Mouse (Mus musculus) midbrain, postnatal 0 days (tissue): ENCODE measurements around the gene Cd3e. TPM values are rescaled to one million over a fixed set of nuclear protein-coding genes. Genes with fewer than 3 reads are reported as not detected.
A peak's percentile ranks its signal among the peaks of the same experiment; 100 is the strongest.

Experiments used
- ATAC-seq: fragments of 200-750 bp; cut with Nextera tagmentation; 2 replicates; pipeline ENCODE4 v1.8.0; 2017; ENCODE audit warnings: moderate number of reproducible peaks, mild to moderate bottlenecking, moderate TSS enrichment, moderate library complexity; ENCODE audit not compliant: low FRiP score
- DNase-seq: peaks from one replicate; pipeline ENCODE4 v3.0.0-alpha.2; 2015; ENCODE audit warnings: low spot score
- H3K27ac ChIP-seq: fragments of 300-500 bp; sonication (generic); 2 replicates; pipeline ENCODE4 v1.5.1; 2014; ENCODE audit warnings: low read depth, mild to moderate bottlenecking, low read length, mixed read lengths
- H3K27me3 ChIP-seq: fragments of 300-500 bp; sonication (generic); 2 replicates; pipeline ENCODE4 v1.6.1; 2014; ENCODE audit warnings: low read length, control low read depth, mixed read lengths; ENCODE audit not compliant: insufficient read depth
- H3K36me3 ChIP-seq: fragments of 300-500 bp; sonication (generic); 2 replicates; pipeline ENCODE4 v1.6.1; 2014; ENCODE audit warnings: low read length, control low read depth, mixed read lengths; ENCODE audit not compliant: insufficient read depth
- H3K4me1 ChIP-seq: fragments of 300-500 bp; sonication (generic); 2 replicates; pipeline ENCODE4 v1.6.1; 2014; ENCODE audit warnings: mild to moderate bottlenecking, control low read depth, antibody characterized with exemption, low read length, mixed read lengths; ENCODE audit not compliant: insufficient read depth
- H3K4me2 ChIP-seq: fragments of 300-500 bp; sonication (generic); 2 replicates; pipeline ENCODE4 v1.6.1; 2014; ENCODE audit warnings: low read depth, mild to moderate bottlenecking, low read length, mixed read lengths; ENCODE audit not compliant: poor library complexity, severe bottlenecking
- H3K4me3 ChIP-seq: fragments of 300-500 bp; sonication (generic); 2 replicates; pipeline ENCODE4 v1.5.1; 2014; ENCODE audit warnings: low read depth, mild to moderate bottlenecking, low read length, moderate library complexity
- H3K9ac ChIP-seq: fragments of 300-500 bp; sonication (generic); replicated peaks from 2 replicates; pipeline ENCODE4 v1.6.1; 2014; ENCODE audit warnings: mild to moderate bottlenecking, low read length, moderate library complexity, mixed read lengths; ENCODE audit not compliant: poor library complexity, severe bottlenecking
- H3K9me3 ChIP-seq: fragments of 300-500 bp; sonication (generic); 2 replicates; pipeline ENCODE4 v1.6.1; 2016; ENCODE audit warnings: low read length, control low read depth
- CTCF ChIP-seq: IDR thresholded peaks from 2 replicates; pipeline ENCODE4 v1.5.1; 2016; ENCODE audit warnings: antibody characterized with exemption, mild to moderate bottlenecking
- WGBS: fragments of 180-500 bp; shearing (Covaris S2); extraction: QIAGEN DNeasy Blood & Tissue Kit; methylation state at CpG from one replicate; pipeline ENCODE4 v1.1.7; 2014; 5-methylcytosine and 5-hydroxymethylcytosine counted together
- polyA plus RNA-seq: library from polyadenylated mRNA; unstranded; fragments of >200 nt; fragmentation: Nextera tagmentation; extraction: Ambion mirVana; gene quantifications from 2 replicates; pipeline ENCODE4 v1.2.1, GENCODE M21; 2015
- total RNA-seq: library from RNA; depleted of rRNA; stranded (reverse); fragments of >200 nt; gene quantifications from 2 replicates; pipeline ENCODE4 v1.2.3, GENCODE M21; 2014; rRNA removed

The Cd3e gene
- not detected in 2 replicates for total RNA-seq
- polyA plus RNA-seq: 0.11 and 0.15 TPM in 2 replicates

GRCm38 (mm10) chr9:45009180-45010078 is at the start of gene Cd3e:
Cd3e (minus strand) TSS chr9:45009627.
- no peaks in the 10 kb centered on the region for H3K9me3 ChIP-seq
- no peaks in the 10 kb centered on the region for H3K36me3 ChIP-seq
- H3K4me2 ChIP-seq: no peak within 1 kb of the TSS
- H3K27ac ChIP-seq: no peak within 1 kb of the TSS
- H3K4me1 ChIP-seq: no peaks in the 10 kb centered on the region
- no peak within 1 kb of the TSS for H3K9ac ChIP-seq
- H3K27me3 ChIP-seq: no peaks in the 10 kb centered on the region
- no peak within 1 kb of the TSS for H3K4me3 ChIP-seq
- no peak for ATAC-seq
- WGBS: 77% methylated on average over 19 of the region's 19 CpGs
- no peak for TF ChIP-seq CTCF
- no peak for DNase-seq

GRCm38 (mm10) chr9:45058304-45058940 is 49.0 kb upstream of the Cd3e start:
- Histone ChIP-seq H3K36me3 (no peaks in the 10 kb centered on the region), H3K4me1 (no peaks in the 10 kb centered on the region), H3K9ac (no peak overlapping the region), H3K4me3 (no peak overlapping the region), H3K27me3 (peaks cover 8% of the 10 kb centered on the region; the same call in 1 of the 2 replicates), H3K27ac (no peak overlapping the region), H3K4me2 (no peak overlapping the region), H3K9me3 (no peaks in the 10 kb centered on the region)
- DNase-seq: no peak
- 56% methylated on average over 5 of the region's 5 CpGs for WGBS
- TF ChIP-seq CTCF: no peak
- no peak for ATAC-seq

- under 1% methylated on average over 33 of the region's 33 CpGs for WGBS
- H3K27me3 ChIP-seq: peaks cover 10% of the 10 kb centered on the region; the same call in 1 of the 2 replicates
Observed at GRCm38 (mm10) chr9:45055082-45055713, 45.8 kb upstream of the Cd3e start, which contains the start of gene Mpzl3. Mpzl3 (plus strand) TSS chr9:45055186.

GRCm38 (mm10) chr9:45050301-45050700 is 40.9 kb upstream of the Cd3e start:
- no peak overlapping the region for H3K9ac ChIP-seq
- TF ChIP-seq CTCF: no peak
- ATAC-seq (no peak), DNase-seq (no peak)
- no peaks in the 10 kb centered on the region for H3K4me1 ChIP-seq
- WGBS: 92% methylated on average over 2 of the region's 2 CpGs
- H3K4me2 ChIP-seq: no peak overlapping the region
- H3K36me3 ChIP-seq: no peaks in the 10 kb centered on the region
- no peak overlapping the region for H3K4me3 ChIP-seq
- no peak overlapping the region for H3K27ac ChIP-seq
- peaks cover 13% of the 10 kb centered on the region; the same call in 1 of the 2 replicates for H3K27me3 ChIP-seq
- H3K9me3 ChIP-seq: no peaks in the 10 kb centered on the region

More at GRCm38 (mm10) chr9:45055082-45055713, 45.8 kb upstream of the Cd3e start, which contains the start of gene Mpzl3:
- TF ChIP-seq CTCF: peak; percentile 36
- peak; percentile 98 for ATAC-seq
- H3K9me3 ChIP-seq: no peaks in the 10 kb centered on the region
- H3K4me1 ChIP-seq: no peaks in the 10 kb centered on the region
- peak within 1 kb of the TSS; percentile 75 for H3K9ac ChIP-seq
- H3K27ac ChIP-seq: peak within 1 kb of the TSS; percentile 100
- peak within 1 kb of the TSS; percentile 58 for H3K4me3 ChIP-seq
- H3K36me3 ChIP-seq: no peaks in the 10 kb centered on the region
- peak; percentile 97 for DNase-seq
- H3K4me2 ChIP-seq: peak within 1 kb of the TSS; percentile 44

DNA sequence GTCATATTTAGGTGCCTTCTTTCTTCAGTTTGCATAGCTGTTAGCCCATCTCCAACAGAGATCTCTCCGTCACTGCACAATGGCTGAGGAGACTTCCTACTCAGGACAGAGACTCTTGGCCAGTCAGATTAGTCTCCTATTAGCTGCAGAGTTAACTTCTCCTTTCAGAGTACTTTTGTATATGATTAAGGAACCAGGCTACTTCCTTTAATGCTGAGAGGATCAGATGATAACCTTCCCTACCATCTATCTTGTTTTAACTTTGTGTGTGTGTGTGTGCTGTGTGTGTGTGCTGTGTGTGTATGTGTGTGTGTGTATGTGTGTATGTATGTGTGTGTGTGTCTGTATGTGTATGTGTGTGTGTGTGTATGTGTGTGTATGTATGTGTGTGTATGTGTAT is 40.3 kb upstream of the Cd3e start:
- Histone ChIP-seq H3K27me3 (peaks cover 13% of the 10 kb centered on the region; the same call in 1 of the 2 replicates), H3K27ac (no peak overlapping the region), H3K9ac (no peak overlapping the region), H3K4me2 (no peak overlapping the region), H3K36me3 (no peaks in the 10 kb centered on the region), H3K9me3 (no peaks in the 10 kb centered on the region), H3K4me1 (no peaks in the 10 kb centered on the region), H3K4me3 (no peak overlapping the region)
- WGBS: 83% methylated on average over 1 of the region's 1 CpGs
- no peak for TF ChIP-seq CTCF
- ATAC-seq (no peak), DNase-seq (no peak)
